Mouse (Mus musculus) forebrain, embryonic 10.5 days (tissue): ENCODE measurements around the gene Zfp354b. TPM values are rescaled to one million over a fixed set of nuclear protein-coding genes. Genes with fewer than 3 reads are reported as not detected.

Source experiments
- DNase-seq: peaks from one replicate; pipeline ENCODE4 v3.0.0-alpha.2; 2017; ENCODE audit warnings: low spot score; ENCODE audit errors: extremely low spot score
- H3K27ac ChIP-seq: fragments of 300-500 bp; sonication (generic); 2 replicates; pipeline ENCODE4 v1.5.1; 2016; ENCODE audit warnings: mild to moderate bottlenecking
- H3K27me3 ChIP-seq: fragments of 300-500 bp; sonication (generic); 2 replicates; pipeline ENCODE4 v1.6.1; 2016; ENCODE audit warnings: mild to moderate bottlenecking; ENCODE audit not compliant: poor library complexity, severe bottlenecking
- H3K36me3 ChIP-seq: fragments of 300-500 bp; sonication (generic); replicated peaks from 2 replicates; pipeline ENCODE4 v1.6.1; 2016; ENCODE audit warnings: mild to moderate bottlenecking, moderate library complexity
- H3K4me1 ChIP-seq: fragments of 300-500 bp; sonication (generic); 2 replicates; pipeline ENCODE4 v1.6.1; 2016
- H3K4me3 ChIP-seq: fragments of 300-500 bp; sonication (generic); 2 replicates; pipeline ENCODE4 v1.5.1; 2016; ENCODE audit warnings: mild to moderate bottlenecking, moderate library complexity
- H3K9me3 ChIP-seq: fragments of 300-500 bp; sonication (generic); 2 replicates; pipeline ENCODE4 v1.6.1; 2016; ENCODE audit warnings: mild to moderate bottlenecking, moderate library complexity
- WGBS: fragments of 180-500 bp; shearing (Covaris S2); methylation state at CpG from one replicate; pipeline ENCODE4 v1.1.7; 2016; 5-methylcytosine and 5-hydroxymethylcytosine counted together
- polyA plus RNA-seq: library from polyadenylated mRNA; unstranded; fragments of >200 nt; fragmentation: Nextera tagmentation; extraction: Ambion mirVana; gene quantifications from 2 replicates; pipeline ENCODE4 v1.2.1, GENCODE M21; 2016

The Zfp354b gene
- polyA plus RNA-seq, 1 experiment from 2014 or later: 0.77 TPM

DNA sequence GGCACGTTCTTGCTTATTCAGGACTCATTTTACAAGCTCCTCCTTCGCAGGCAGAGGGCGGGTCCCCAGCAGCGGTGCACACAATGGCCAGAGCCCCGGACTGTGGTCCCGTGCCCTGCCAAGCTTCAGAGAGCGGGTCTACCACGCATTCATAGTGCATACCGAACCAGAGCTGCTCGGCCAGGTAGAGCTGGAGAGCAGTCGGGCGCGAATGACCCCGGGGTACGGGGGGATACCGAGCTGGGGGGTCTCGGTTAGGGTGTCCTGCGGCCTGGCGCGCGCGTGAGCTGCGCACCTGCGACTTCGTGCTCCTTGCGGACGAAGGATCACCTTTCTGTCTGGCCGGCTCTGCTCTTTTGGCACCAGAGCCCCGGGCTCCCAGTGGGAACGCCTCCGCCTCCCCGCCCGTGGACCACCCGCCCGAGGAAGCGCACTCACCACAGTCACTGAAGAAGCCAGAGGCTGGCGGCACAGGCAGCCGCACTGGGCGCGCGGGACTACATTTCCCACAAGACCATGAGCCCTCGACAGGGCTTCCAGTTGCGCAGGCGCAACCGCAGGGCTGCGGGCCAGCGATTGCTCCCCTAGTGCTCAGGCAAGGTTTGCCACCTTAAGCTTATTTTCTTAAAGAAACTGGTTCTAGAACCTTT lies 15.6 kb downstream of the Zfp354b start, which contains the start of gene Zfp2:
TSS of gene Zfp2 (minus strand) at position 495 of the 650 bp plus-strand sequence.
- peak within 1 kb of the TSS; percentile 90 for H3K4me3 ChIP-seq
- H3K36me3 ChIP-seq: peaks cover 46% of the 10 kb centered on the region
- no peaks in the 10 kb centered on the region for H3K4me1 ChIP-seq
- no peaks in the 10 kb centered on the region for H3K27me3 ChIP-seq
- peak; percentile 91 for DNase-seq
- H3K9me3 ChIP-seq: peaks cover 39% of the 10 kb centered on the region
- peak within 1 kb of the TSS; percentile 98 for H3K27ac ChIP-seq
- WGBS: under 1% methylated on average over 47 of the region's 47 CpGs

DNA sequence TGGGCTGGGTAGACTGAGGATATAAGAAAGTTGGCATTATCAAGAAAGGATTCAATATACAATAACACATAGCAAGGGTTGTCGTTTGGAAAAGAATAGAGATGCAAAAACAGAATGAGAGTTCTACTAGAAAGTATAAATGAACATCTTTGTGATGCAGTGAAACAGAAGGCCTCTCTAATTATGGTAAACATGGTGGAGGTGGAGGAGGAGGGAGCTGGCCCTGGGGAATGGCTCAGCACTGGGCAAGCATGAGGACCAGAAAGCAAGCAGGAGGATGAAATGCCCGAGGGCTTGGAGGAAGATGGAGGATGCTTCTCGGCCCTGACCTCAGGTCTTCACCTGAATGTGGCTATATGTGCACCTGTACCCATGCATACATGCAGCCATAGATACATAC lies 17.0 kb downstream of the Zfp354b start:
- Histone ChIP-seq H3K36me3 (peaks cover 59% of the 10 kb centered on the region), H3K4me3 (no peak overlapping the region), H3K4me1 (no peaks in the 10 kb centered on the region), H3K27ac (no peak overlapping the region), H3K27me3 (no peaks in the 10 kb centered on the region), H3K9me3 (peaks cover 46% of the 10 kb centered on the region)
- no peak for DNase-seq
- 95% methylated on average over 3 of the region's 3 CpGs for WGBS

DNA sequence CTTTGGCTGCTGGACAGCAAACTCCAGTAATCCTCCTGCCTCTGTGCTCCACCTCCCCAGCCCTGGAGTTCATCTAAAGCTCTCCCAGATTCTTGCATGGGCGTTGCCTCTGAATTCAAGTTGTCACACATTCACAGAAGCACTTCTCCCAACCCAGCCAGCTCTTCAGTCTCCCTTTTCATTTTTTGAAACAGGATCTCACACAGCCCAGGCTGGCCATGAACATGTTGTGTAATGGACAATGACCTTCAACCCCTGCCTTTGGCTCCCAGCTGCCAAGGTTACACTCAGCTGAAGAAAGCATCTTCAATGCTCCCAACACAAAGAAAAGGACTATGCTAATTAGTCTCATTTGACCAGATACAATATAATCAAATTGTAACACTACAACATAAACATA lies 18.1 kb downstream of the Zfp354b start:
- H3K4me3 ChIP-seq: no peak overlapping the region
- no peak overlapping the region for H3K27ac ChIP-seq
- WGBS: 100% methylated on average over 1 of the region's 1 CpGs
- peaks cover 46% of the 10 kb centered on the region for H3K9me3 ChIP-seq
- H3K27me3 ChIP-seq: no peaks in the 10 kb centered on the region
- no peaks in the 10 kb centered on the region for H3K4me1 ChIP-seq
- no peak for DNase-seq
- H3K36me3 ChIP-seq: peaks cover 71% of the 10 kb centered on the region

DNA sequence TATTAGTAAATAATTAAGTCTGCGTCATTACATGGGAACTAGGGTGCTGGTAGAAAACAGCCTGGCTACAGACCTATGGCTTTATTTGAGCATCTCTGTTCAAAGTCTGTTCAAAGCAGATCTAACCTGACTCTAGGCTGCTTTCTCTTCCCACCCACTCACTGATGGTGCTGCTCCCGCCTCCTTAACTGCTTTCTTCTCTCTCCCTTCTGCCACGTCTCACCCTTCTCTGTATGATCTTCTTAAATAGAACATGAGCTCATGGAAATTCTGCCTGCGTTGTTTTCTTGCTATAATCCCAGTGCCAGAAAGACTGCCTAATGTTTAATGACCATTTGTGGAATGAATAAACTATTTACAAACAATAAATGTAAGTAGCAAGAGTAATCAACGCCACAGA lies 23.3 kb downstream of the Zfp354b start:
- DNase-seq: no peak
- WGBS: 92% methylated on average over 5 of the region's 5 CpGs
- H3K36me3 ChIP-seq: peaks cover 100% of the 10 kb centered on the region
- H3K4me1 ChIP-seq: no peaks in the 10 kb centered on the region
- peaks cover 73% of the 10 kb centered on the region for H3K9me3 ChIP-seq
- no peak overlapping the region for H3K27ac ChIP-seq
- H3K27me3 ChIP-seq: no peaks in the 10 kb centered on the region
- H3K4me3 ChIP-seq: no peak overlapping the region

DNA sequence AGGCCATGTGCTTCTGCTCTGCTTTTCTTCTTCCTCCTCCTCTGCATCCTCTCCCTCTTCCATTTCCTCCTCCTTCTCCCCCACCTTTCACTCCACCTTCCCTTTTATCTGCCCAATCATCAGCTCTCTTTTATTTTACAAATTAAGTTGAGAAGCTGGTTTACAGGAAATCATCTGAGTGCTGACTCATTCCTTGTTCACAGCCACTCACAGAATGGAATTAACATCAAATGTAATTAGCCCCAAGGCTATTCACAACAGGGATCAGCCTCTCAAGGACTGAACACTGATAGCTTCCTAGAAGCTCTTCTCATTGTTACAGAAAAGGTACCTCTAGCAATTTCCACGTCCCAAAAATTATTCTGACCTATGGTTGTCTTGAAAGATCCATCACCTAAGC lies 34.1 kb downstream of the Zfp354b start:
- Histone ChIP-seq H3K27ac (no peak overlapping the region), H3K4me1 (no peaks in the 10 kb centered on the region), H3K36me3 (peaks cover 49% of the 10 kb centered on the region), H3K4me3 (no peak overlapping the region), H3K9me3 (peaks cover 80% of the 10 kb centered on the region), H3K27me3 (no peaks in the 10 kb centered on the region)
- 73% methylated on average over 1 of the region's 1 CpGs for WGBS
- no peak for DNase-seq

DNA sequence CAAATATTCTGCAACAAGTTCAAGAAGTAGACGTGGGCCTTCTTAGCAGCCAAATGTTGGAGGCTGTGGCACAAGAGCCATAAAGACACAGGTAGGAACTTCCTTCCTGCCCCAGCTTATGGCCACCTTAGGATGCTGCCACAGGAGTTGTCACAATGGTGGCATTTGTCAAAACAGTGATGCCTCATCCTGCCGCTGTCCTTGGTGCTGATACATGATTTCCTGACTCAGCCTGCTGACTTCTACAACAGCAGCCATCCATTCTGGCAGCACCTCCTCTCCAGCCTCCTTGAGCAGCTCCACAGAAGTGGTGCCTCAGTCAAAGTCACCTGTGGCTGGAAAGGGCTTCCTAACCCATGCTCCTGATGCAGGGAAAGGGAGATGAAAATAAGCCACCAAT lies 39.0 kb downstream of the Zfp354b start:
- Histone ChIP-seq H3K27me3 (no peaks in the 10 kb centered on the region), H3K4me3 (no peak overlapping the region), H3K4me1 (peaks cover 5% of the 10 kb centered on the region), H3K9me3 (peaks cover 37% of the 10 kb centered on the region), H3K36me3 (0 out of 2 replicates have a peak, but pooled peaks cover under 1% of the 10 kb centered on the region), H3K27ac (no peak overlapping the region)
- no peak for DNase-seq
- 54% methylated on average over 2 of the region's 2 CpGs for WGBS

- Histone ChIP-seq H3K27ac (peak within 1 kb of the TSS; percentile 90), H3K27me3 (no peaks in the 10 kb centered on the region), H3K4me1 (peaks cover 21% of the 10 kb centered on the region), H3K36me3 (peaks cover 36% of the 10 kb centered on the region), H3K4me3 (peak within 1 kb of the TSS; percentile 59), H3K9me3 (peaks cover 8% of the 10 kb centered on the region)
- DNase-seq: peak; percentile 89
- WGBS: 5% methylated on average over 26 of the region's 26 CpGs
Observed at GRCm38 (mm10) chr11:50887390-50888128, 43.9 kb downstream of the Zfp354b start, which contains the start of gene Zfp454. TSS of gene Zfp454 (minus strand) at chr11:50887651.

DNA sequence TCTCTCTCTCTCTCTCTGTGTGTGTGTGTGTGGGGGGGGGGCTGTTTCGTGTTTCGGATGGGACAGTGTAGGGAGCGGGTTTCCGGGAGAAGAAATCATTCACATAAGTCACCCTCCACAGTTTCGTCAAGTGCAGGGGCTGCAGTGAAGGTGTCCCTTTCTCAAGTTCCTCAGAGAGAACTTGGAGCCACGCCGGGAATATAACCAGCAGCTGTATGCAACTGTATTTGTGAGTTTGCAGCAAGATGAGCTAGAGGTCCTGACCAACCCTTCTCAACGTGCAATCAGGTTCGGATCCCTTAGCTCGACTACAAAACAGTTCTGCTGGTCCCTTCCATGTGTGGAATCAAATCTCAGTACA lies 44.5 kb downstream of the Zfp354b start:
- H3K4me3 ChIP-seq: peak overlapping the region; percentile 59
- peaks cover 2% of the 10 kb centered on the region; the same call in 1 of the 2 replicates for H3K9me3 ChIP-seq
- H3K27me3 ChIP-seq: no peaks in the 10 kb centered on the region
- WGBS: 28% methylated on average over 10 of the region's 10 CpGs
- no peak for DNase-seq
- peaks cover 21% of the 10 kb centered on the region for H3K4me1 ChIP-seq
- H3K27ac ChIP-seq: peak overlapping the region; percentile 90
- H3K36me3 ChIP-seq: peaks cover 43% of the 10 kb centered on the region

DNA sequence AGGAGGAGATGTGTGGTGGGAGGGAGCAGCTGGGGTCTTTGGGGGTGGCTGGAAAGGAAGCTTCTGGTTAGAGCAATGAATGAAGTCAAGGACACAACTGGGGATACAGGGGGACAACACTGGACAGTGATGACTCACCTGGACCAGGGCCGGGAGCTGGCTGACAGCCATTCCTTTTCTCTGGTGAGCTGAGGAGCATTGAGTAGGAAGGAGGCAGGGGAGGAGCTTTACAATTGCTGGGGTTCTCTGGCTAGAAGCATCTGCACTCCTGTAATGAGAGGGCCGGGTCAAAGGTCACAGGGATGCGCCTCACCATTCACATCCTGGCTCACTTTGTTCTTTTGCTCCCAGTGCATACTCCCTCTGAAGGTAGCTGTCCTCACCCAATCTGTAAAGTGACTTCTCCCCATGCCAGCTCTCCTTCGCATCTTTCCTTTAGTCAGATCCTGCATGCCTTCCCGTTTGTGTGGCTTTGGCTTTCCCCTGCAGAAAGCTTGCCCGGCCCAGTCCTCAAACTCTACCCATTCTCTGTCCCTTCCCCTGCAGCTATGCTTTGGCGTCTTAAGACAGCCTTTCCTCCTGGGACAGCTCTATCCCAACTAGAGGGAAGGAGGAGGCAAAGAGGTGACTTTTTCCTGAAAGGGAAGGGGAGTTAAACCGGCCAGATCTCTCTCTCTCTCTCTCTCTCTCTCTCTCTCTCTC lies 45.1 kb downstream of the Zfp354b start:
- no peak for DNase-seq
- Histone ChIP-seq H3K36me3 (peaks cover 48% of the 10 kb centered on the region), H3K4me3 (peak overlapping the region; percentile 59), H3K9me3 (no peaks in the 10 kb centered on the region), H3K27me3 (no peaks in the 10 kb centered on the region), H3K4me1 (peaks cover 21% of the 10 kb centered on the region), H3K27ac (peak overlapping the region; percentile 90)
- 59% methylated on average over 8 of the region's 8 CpGs for WGBS

- DNase-seq: no peak
- Histone ChIP-seq H3K4me1 (peaks cover 21% of the 10 kb centered on the region), H3K9me3 (peaks cover 2% of the 10 kb centered on the region; the same call in 1 of the 2 replicates), H3K4me3 (no peak overlapping the region), H3K36me3 (peaks cover 73% of the 10 kb centered on the region), H3K27me3 (no peaks in the 10 kb centered on the region), H3K27ac (no peak overlapping the region)
- 86% methylated on average over 3 of the region's 3 CpGs for WGBS
Observed at GRCm38 (mm10) chr11:50883756-50884155, 47.7 kb downstream of the Zfp354b start.

- Histone ChIP-seq H3K27me3 (no peaks in the 10 kb centered on the region), H3K36me3 (peaks cover 99% of the 10 kb centered on the region), H3K4me3 (no peak overlapping the region), H3K27ac (no peak overlapping the region), H3K9me3 (peaks cover 40% of the 10 kb centered on the region), H3K4me1 (no peaks in the 10 kb centered on the region)
- no peak for DNase-seq
- 91% methylated on average over 3 of the region's 3 CpGs for WGBS
Observed at GRCm38 (mm10) chr11:50878641-50879040, 52.8 kb downstream of the Zfp354b start.
